Mouse (Mus musculus): ENCODE measurements around the gene Col5a3.
A peak's percentile ranks its signal among the peaks of the same experiment; 100 is the strongest.

Gene Col5a3

GRCm38 (mm10) chr9:20804266-20805158 lies 10.4 kb downstream of the Col5a3 start:
- DNase-seq, result peak; percentile 54

DNA sequence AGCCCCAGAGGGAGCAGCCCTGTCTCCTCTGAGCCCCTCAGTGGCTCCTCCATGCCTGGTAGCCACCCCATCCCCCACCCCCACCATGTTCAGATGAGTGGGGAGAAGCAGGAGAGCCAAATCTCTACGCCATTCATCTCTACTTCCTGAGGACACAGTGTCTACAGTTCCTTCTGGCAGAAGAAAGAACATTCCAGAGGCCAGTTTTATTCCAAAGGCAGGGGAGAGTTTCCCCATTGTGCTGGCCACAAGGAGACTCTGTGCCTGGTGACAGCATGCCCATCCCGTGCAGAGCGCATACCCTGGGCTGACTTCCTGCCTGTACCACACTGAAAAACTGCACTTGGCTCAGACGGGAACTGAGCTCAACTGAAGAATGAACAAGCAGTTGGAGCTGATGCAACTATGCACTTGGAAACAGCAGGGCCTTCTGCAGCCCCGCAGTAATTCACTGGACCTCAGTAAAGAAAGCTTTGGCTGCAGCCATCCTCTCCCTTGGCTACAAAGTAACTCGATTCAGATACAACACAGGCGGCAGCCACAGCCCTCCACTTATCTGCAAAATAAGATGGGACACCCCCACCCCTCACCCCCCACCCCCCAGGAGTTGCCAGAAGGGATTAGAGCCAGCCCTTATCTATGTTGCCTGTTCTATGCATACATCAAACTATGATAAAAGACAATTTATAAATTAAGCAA lies 20.6 kb downstream of the Col5a3 start:
- DNase-seq, result peak; percentile 56

GRCm38 (mm10) chr9:20790345-20790744 lies 24.5 kb downstream of the Col5a3 start:
- DNase-seq, result no peak

DNA sequence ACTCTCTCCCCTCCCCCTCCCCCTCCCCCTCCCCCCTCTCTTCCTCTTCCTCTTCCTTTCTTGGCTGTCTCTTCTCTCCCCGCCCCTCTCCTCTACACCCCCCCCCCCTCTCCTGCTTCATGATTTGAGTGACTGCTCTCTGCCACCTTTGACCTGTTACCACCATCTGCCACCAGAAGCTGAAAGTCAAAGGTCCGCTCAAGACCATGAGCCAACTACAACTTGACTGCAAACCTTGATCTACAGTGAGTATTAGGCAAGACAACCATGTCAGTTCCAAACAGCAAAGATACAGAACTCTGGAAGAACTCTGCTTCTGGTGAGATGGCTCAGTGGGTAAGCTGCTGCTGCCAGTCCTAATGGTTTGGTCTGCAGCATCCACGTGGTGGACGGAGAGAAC lies 25.2 kb downstream of the Col5a3 start:
- DNase-seq, result no peak

DNA sequence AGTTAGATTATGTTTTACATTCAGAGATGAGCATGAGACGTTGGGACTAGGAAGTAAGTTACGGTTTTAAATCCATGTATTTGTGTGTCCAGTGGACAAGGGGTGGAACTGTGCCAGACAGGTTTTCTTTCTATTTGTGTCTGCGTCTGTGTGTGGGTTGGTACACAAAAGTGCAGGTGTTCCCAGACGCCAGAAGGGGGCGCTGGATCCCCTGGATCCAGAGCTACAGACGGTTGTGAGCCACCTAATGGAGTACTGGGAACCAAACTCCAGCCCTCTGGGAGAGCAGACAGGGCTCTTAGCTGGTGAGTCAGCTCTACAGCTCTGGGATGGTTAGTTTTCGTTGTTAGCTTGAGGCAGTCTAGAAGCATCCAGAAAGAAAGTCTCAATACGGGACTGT lies 26.9 kb downstream of the Col5a3 start:
- DNase-seq, result no peak

DNA sequence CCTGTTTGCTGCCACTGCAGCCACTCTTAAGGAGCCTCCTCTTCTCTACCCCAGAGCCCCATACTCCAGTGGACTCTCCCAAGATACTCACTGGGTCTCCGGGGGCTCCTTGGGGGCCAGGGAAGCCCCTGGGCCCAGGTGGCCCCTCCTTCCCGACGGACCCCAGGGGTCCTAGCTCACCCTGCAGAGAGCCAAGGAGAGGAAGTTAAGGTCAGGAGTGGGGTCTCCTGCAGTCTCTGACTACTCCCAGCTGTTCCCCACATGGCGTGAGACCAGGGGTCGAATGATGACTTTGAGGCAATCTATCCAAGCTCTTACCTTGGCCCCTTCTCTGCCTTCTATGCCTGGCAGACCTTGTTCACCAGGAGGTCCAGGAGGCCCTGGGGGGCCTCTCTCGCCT lies 29.8 kb downstream of the Col5a3 start:
- DNase-seq, result no peak

- no peak for DNase-seq
Observed at GRCm38 (mm10) chr9:20781286-20781685, 33.6 kb downstream of the Col5a3 start.

GRCm38 (mm10) chr9:20765274-20765673 lies 49.6 kb downstream of the Col5a3 start:
- DNase-seq, result no peak

DNA sequence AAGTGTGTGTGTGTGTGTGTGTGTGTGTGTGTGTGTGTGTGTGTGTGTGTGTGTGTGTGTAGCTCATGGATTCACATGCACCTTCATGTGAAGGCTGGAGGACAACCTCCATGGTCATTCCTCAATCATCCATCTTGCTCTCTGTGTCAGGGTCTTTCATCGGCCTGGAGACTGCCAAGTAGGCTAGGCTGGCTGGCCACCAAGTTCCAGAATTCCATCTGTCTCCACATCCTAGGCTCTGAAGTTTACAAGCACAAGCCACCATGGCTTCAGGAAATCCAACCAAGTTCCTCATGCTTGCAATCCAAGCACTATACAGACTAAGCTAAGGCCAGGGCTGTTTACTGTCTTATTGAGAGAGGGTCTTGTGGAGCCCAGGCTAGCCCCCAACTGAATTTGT lies 51.8 kb downstream of the Col5a3 start:
- no peak for DNase-seq

DNA sequence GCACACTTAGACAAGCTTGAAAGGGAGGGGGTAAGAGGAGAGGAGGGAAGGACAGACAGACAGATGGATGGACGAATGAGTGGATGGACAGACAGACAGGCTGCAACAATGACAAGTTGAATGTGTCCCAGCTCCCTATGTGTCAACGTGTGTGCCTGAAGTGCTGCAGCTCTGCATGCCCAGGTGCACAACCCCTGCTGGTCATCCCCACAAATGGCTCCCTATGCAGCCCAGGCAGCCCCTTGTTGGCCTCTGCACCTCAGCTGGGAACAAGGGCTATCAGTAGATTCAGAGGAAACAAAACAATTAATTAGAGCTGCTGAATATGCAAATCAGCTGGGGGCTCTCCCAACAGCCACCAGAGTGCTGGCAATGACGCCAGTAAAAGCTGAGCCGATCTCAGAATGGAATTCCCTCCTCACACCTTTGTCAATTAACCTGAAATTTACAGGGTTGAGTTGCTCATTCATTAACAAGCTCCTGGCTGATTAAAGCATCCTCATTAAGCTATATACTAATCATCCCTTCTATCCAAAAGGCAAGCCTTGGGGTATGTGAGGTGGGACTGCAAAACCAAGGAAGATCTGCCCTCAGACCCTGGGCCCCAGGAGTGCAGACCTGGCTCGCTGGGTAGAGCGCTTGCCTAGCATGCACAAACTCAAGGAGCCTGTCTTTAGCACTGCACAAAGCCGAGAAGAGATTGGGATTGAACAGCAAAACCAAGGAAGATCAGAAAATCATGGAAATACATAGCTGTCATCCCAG lies 52.5 kb downstream of the Col5a3 start:
- DNase-seq, result no peak

DNA sequence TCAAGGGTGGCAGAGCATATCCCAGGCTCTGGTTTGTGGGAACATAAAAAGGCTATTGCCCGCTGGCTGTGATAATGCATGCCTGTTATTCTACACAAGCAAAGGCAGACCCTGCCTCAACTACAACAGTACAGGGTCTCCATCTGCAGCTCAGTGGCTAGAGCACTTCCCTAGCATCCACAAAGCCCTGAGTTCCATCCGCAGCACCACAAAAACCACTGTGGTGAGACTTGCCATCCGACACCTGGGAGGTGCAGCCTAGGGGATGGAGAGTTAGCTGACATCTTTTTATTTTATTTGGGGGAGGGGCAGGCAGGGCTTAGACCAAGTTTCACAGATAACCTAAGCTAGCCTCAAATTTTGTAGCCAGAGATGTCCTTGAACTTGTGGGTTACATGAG lies 53.5 kb downstream of the Col5a3 start:
- DNase-seq, result no peak

- no peak for DNase-seq
Observed at GRCm38 (mm10) chr9:20760813-20761212, 54.1 kb downstream of the Col5a3 start.

GRCm38 (mm10) chr9:20758896-20759295 lies 56.0 kb downstream of the Col5a3 start:
- no peak for DNase-seq

DNA sequence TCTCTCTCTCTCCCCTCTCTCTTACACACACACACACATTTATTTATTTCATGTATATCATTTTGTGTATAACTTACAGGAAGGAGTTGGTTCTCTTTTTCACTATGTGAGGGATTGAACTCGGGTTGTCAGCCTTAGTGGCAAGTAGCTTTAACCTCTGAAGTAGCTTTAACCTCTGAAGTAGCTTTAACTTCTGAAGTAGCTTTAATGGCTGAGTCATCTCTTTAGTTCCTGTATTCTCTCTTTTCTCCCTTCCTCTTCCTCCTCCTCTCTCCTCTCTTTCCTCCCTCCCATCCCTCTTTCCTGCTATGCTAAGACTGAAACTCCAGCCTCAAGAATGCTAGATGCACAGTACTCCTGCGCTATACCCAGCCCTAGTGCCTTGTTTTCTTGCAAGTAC lies 56.6 kb downstream of the Col5a3 start:
- DNase-seq, result no peak

- DNase-seq, result peak; percentile 37
Observed at GRCm38 (mm10) chr9:20757087-20757955, 57.5 kb downstream of the Col5a3 start.

DNA sequence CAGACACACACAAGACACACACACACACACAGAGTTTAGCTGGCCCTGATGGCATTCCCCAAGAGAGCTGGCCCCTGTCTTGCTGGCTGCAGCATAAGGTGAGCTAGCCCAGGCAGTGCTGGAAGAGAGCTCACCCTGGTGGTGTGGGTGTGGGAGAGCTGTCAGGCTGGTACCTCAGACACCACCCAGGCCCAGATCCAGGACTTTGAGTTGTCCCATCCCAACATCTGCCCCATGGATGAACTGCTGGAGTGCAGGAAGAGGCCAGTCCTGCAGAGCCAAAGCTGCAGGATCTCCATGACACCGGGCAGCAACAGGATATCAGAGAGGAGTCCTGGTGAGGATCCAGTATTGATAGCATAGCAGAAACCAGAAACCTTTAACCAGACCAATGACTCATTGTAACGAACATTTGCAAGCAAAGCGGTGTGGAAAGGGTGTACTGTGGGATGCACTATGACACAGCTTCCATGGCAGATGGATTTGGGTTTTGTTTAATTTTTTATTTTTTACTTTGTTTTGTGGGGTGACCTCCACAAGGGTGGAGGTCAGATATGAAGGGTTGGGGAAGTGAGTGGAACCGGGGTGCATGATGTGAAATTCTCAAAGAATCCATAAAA lies 58.7 kb downstream of the Col5a3 start:
- DNase-seq, result no peak

DNA sequence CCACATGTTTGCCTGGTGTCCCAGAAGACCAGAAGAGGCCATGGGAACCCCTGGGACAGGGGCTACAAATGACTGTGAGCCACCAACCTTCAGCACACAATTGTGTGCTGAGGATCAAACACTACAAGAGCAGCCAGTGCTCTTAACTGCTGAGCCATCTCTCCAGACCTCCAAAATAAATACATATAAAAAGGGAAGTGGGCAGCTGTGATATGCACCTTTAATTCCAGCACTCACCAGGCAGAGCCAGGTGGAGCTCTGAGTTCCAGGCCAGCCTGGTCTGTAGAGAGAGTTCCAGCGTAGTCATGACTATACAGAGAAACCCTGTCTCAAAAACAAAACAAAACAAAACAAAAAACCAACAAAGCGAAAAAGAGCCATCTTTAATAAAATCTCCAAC lies 60.5 kb downstream of the Col5a3 start:
- DNase-seq, result no peak

DNA sequence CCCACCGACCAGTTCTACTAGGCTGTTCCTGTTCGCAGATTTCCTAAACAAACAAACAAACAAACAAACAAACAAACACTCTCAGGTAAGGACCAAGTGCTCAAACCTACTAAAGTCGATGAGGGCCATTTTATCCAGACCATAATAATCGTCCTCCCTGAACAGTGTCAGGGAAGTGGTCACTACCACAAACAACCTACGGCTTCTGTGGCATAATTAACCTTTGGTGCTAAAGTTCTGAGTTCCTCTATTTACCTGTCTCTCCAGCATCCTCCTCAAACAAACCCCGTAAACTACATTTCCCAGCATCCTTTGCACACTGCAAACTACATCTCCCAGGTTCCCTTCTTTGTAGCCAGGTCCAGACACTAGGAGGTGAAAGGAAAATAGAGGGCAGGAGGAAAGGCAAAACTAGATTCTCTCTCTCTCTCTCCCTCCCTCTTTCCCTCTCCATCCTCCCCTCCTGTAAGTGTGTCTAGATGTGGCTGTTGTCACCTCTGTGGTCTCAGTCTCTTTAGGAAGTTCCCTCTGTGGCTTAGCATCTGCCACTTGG lies 63.3 kb downstream of the Col5a3 start:
- no peak for DNase-seq

DNA sequence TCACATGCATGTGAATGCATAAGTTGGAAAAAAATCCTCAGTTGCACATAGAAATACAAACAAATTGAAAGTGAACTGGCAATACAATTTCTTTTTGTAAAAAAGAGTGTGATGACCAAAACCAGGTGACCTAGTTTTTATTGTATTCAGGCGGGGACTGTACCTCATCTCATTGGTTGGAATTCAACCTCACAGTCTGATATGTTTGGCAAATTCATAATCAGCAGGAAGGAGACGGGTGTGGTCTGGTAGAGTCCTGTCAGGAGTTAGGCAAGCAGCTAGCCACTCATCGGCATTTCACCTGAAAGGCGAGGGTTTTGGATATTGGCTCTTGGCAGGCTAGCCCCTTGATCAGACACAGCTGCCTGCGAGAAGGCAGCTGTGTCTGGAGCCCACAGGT lies 65.7 kb downstream of the Col5a3 start:
- DNase-seq, result no peak

GRCm38 (mm10) chr9:20748540-20748939 lies 66.3 kb downstream of the Col5a3 start:
- no peak for DNase-seq

DNA sequence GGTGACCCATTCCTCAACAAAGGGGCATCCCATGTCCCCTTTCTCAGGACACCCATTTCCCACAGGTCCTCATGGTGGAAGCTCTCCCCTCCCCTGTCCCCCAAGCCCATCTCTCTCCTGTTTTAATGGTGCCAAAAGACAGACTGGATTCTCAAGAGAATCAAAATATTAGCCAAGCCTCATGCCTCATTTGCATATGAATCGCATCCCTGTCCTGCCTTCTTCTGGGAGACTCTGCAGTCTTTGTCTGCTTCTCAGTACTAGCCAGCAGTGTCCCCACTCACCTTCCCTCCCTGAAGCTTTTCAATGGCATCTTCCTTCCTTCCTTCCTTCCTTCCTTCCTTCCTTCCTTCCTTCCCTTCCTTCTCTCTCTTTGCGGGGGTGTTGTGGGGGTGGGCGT lies 67.2 kb downstream of the Col5a3 start:
- DNase-seq, result no peak

Measured in right cerebral cortex, adult 18-20 months (tissue).